Mouse (Mus musculus) R1 (cell line): ENCODE data around the gene Prr36.

Source experiments
- DNase-seq: peaks from one replicate; pipeline ENCODE4 v3.0.0-alpha.2; 2018; ENCODE audit warnings: low read depth, low spot score

Prr36 gene

DNA sequence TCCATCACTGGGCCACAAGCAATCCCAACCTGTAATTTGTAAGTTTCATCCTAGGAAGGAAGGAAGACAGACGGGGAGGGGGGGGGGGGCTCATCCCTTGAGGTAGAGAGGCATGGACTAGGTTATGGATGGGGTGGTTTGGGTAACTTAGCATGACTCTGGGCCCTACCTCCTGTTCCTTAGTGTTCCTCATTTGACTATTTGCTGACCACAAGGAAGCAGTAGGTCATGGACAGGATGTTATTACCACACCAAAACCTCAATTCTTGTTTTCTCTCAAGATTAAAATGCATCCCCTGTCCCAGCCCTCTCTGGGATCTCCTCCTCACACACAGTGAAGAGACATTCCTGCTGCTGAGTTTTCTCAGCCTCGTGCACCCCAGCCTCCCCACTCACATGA is 15.9 kb downstream of the Prr36 start:
- DNase-seq: no peak

DNA sequence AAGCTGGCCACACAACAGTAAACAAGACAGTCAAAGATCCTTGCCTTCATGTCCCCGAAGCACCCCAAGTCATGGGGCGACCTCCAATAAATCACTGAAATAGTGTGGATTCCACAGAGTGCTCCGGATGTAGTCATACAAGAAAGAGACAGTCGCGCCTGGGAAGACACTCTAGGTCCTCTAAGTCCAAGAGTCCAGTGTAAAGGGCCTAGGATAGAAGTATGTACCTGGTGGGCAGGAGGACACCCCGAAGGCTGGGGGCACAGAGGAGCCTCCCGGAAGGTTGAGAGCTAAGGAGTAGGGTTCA is 23.7 kb downstream of the Prr36 start:
- DNase-seq: no peak

DNA sequence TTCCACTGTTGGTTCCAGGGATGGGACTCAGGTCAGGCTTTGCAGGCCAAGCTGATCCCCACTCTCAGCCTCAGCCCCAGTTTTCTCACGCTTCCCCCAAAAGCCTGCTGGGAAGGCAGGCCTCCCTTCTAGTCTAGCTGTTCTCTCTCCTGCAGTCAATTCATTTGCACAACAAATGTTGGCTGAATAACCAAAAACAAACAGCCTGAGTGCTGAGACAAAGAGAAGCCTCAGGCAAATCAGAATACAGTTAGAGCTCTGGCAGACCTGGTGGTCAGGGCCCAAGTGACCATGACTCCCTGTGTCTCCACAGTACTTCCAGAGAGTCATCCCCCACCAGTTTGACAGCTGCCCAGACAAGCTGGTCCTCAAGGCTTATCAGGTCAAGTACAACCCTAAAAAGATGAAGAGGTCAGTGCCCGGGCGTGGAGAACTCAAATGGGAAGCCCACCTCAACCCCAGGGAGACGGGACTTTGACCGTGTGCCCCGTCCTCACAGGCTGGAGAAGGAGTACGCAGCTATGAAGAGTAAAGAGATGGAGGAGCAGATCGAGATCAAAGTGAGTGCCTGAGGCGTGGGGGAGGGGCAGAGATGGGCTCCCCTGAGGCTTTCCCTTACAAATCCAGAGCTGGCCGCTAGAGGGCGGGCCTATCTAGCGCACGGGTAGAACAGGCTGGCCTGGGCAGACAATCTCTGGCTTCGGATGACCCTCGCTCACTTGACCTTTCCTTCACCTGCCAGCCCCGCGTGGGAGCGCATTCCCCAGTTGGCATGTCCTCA is 24.3 kb downstream of the Prr36 start:
- peak; percentile 94 for DNase-seq

DNA sequence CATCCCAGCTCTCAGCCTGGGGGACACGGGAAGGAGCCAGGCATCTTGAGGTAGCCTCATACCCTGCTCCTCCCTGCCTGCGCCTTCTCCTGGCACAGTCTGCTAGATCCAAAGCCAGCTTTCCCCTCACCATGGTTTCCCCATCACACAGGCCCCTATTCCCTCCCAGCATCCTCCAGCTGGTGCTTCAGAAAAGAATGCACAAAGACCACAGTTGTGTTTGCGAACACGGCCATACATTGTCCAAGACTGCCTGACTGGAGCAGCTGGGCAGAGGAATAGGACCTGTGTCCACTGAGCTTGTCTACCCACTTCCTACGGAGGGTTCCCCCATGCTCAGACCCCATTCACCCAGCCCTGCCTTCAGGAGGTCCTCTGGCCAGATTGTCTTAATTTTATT is 25.0 kb downstream of the Prr36 start:
- DNase-seq: no peak

DNA sequence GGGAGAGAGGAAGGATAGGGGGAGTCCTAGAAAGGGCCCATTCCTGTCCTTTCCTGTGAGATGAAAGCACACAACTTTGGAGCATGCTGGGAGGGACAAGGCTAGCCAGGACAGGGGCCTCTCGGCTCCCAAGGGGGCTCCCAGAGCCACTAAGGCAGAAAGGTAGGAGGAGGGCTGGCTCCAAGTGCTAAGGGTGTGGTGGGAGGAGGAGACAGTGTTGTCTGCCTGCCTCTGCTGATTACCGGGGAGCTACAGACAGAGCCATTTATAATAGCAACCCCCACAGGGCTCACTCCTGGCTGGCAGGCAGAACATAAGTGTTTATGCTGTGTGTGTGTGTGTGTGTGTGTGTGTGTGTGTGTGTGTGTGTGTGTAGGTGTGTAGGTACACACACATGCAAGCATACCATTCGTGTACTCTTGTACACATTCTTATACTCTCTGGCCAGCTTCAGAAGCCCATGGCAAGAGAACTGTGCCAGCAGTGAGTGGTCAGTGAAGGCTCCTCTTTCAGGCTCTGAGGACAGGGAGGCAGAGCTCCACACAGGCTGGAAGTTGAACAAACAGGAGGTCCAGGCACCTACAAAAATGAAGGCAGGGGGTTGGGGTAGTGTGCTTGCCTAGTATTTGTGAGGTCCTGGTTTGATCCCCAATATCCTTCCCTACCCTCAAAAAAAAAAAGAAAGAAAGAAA is 28.1 kb downstream of the Prr36 start:
- no peak for DNase-seq

DNA sequence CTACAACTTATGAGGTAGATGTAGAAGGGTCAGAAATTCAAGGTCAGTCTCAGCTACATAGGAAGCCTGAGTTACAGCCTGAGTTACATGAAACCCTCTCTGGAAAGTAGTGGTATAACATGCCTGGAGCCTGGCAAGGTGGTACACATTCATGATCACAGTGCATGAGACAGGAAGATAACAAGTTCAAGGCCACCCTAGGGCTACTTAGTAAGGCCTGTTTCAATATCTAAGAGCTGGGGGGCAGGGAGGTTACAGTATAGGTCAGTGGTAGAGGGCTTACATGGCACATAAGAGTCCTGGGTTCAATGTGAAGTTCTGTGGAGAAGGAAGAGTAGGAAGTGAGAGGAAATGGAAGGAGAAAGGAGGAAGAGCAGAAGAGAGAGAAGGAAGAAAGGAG is 28.7 kb downstream of the Prr36 start:
- DNase-seq: no peak

DNA sequence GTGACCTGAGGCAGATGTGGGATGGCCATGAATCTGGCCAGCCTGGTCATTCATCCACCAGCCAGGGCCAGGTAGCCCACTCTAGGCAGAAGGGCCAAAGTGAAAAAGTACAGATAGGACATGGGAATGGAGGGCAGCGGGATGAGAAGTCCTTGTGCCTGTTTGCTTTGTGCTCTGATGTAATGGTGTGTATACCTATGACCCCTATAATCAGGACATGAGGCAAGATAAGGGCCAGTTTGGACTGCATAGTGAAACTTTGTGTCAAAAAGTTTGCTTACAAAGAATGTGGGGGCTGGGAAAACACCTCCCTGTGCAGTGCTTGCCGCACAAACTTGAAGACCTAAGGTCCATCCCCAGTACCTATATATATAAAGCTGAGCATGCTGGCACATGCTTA is 31.1 kb downstream of the Prr36 start:
- DNase-seq: no peak

DNA sequence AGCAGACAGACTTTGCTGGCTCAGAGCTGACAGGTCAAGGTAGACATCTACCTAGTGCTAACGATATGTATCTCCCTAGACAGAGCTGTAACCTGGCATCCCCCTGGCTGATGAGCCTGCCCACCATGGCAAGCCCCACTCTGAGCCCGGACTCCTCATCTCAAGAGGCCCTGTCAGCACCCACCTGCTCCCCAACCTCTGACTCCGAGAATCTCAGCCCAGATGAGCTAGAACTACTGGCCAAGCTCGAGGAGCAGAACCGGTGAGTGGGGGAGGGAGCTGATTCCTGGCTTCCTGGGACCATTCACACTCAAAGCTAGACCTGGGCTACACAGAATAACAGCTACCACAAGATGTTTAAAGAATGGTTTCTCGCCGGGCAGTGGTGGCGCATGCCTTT is 33.9 kb downstream of the Prr36 start:
- no peak for DNase-seq

DNA sequence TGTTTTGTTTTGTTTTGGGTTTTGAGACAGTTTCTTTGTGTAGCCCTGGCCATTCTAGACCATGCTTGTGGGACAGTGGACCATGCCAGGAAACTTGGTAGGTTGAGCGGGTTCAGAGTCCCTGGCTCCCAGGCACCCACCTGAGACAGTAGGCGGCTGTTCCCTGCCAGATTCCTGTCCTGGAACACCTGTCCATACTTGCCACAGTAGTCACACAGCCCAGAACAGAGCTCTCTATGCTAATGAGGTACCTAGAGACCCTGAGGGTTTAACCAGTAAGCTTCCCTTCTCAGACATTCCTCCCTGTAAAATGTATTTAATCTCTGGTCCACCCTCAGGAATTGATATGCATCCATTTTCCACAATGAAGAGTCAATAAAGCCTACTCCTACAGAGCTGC is 43.2 kb downstream of the Prr36 start:
- no peak for DNase-seq

DNA sequence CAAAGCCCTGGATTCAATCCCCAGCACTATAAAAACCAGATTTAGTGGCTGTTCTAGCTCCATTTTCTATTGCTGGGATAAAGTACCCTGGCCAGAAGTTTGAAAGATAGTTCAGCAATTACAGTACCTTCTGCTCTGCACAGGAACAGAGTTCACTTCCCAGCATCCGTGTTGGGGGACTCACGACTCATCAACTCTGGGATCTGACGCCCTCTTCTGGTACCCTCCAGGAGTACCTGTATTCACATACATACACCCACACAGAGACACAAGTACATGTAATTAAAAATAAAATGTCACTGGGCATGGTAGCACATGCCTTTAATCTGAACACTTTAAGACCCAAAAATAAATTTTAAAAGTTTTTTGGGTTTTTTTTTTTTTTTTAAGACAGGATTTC is 44.8 kb downstream of the Prr36 start:
- peak; percentile 60 for DNase-seq

DNA sequence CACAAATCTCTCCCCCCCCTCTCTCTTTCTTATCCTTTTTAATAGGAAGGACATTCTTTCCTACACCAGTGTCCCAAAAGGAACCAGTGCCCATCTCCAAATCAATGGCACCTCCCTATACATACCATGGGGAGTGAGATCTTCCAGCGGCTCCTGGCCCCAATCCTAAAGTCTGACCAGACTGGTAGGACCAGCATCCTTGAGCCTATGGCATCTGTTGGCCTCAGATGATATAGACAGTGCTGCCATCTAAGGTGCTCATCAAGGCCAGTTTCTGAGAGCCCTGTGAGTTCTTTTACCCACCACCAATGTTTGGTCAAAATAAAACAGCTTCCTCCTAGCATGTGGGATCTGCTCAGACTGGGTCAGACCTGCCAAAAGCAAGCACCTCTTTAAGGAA is 49.3 kb downstream of the Prr36 start:
- DNase-seq: no peak

DNA sequence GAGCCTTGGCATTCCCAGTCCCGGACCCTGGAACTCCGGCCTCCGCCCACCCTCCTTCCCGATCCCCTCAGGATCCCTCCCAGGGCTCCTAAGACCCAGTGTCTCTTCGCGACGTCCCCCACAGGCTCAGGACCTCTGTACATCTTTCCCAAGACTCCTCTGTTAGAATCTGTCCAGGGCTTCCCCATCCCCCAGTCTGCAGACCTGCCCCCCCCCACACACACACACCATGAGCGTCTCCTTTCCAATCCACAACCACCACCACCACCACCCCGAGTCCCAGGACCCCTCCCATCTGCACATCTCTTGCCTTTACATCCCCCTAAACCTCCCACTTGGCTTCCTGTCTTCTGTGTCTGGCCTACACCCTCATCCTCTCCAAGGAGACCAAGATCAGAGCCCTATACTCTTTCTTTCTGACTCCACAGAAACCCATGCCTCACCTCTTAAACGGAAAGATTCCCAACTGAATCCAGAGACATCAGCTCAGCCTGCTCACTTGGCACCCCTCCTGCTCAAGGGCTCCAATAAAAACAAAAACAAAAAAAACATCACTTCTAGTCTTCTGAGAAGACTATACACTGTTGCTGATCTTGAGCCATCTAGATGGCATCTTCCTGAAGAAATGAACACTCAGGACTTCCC is 50.3 kb downstream of the Prr36 start:
- peak; percentile 38 for DNase-seq

DNA sequence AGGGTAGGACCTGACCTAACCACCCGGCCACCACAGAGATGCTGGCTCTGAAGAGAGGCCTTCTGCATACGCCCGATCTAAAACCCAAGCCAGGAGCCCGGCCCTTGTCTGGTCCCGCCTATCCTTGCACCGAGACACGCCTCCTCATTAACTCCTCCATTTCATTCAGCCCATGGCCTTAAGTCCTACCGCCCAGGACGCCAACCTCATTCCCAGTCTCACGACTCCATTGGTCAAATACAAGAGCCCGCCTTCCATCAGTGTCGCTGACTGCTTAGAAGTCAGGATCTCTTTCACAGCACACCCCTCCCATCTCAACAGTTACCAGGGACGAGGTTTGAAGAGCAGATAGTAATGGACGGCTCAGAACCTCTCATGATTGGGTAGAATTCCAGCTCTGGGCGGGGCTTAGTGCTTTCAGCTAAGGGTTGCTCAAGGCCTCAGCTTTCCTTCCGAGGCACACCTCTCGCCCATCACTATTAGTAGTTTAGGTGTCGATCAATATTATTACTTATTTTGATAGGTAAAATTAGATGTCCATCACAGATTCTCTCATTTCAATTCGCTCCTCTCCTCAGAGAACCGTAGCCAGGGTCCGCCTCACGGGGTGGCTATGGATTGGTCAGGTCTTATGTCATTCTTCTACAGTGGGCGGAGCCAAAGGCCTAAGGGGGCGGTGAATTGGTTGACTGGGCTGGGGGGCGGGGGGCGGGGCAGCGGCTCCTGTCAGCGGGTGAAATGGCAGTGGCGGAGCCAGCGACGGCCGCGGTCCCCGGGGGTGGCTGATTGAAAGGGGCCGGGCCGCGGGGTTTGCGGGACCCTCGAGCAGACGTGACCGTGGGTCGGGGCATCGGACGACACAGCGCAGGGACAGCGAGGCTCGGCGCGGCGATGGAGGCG is 51.2 kb downstream of the Prr36 start, which contains the start of gene Evi5l:
TSS of gene Evi5l (plus strand) at position 716 of the 900 bp plus-strand sequence.
- peak; percentile 100 for DNase-seq

DNA sequence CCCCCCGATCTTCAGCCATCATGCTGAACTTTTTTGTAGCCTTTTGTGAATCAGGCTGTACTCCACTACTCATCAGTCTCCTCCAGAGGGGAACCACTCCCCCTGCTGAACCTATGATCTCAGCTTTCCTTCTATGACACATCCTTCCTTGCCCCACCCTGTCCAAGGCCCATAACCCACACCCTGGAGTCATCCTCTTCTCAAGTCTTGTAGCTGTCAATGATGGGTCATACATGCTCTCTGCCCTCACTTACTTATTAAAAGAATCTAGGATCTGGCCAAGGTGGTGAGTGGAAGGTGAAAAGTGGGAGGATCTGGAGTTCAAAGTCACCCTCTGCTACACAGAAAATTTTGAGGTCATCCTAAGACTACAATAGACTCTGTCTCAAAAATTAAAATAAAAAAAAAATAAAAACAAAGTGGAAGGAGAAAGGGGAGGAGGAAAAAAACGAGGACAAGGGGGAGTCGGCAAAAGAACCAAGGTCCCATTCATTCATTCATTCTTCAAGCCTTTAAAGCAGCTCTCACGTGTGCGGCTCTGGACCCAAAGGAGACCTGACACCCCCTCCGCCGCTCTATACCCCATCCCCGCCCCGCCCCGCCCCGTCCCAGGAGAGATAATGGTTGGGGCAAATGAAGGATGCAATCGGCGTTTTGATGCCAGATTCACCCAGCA is 51.9 kb downstream of the Prr36 start:
- peak; percentile 32 for DNase-seq

DNA sequence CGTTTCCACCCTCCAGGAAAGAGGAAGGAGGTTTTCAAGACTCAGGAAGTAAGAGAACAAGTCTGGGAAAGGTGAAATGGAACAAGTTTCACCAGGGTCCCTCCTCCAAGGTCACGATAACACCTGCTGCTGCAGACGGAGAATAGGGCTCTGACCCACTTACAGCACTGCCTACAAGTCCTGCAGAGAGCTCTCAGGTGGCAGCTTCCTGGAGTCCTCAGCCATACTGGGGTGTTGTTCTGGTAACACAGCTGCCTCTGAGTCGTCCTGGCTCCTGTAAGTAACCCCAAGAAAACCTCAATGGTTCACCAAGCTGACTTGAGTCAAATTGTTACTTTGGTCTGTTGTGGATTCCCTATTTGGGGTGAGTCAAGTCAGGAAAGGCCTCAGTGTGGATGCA is 54.5 kb downstream of the Prr36 start:
- DNase-seq: peak; percentile 63
